Mouse (Mus musculus) cerebellum, adult 2 months (tissue): ENCODE results near the gene 2310011J03Rik.

Experiments
- CTCF ChIP-seq: fragments of 200-500 bp; IDR thresholded peaks from 2 replicates; pipeline ENCODE4 v1.5.1; 2011; ENCODE audit warnings: low read depth, mild to moderate bottlenecking, control low read depth, low read length, moderate library complexity, borderline replicate concordance; ENCODE audit not compliant: insufficient read depth
- POLR2A ChIP-seq: fragments of 200-500 bp; IDR thresholded peaks from 2 replicates; pipeline ENCODE4 v1.6.1; 2011; ENCODE audit warnings: low read length, control low read depth, borderline replicate concordance; ENCODE audit not compliant: insufficient read depth

DNA sequence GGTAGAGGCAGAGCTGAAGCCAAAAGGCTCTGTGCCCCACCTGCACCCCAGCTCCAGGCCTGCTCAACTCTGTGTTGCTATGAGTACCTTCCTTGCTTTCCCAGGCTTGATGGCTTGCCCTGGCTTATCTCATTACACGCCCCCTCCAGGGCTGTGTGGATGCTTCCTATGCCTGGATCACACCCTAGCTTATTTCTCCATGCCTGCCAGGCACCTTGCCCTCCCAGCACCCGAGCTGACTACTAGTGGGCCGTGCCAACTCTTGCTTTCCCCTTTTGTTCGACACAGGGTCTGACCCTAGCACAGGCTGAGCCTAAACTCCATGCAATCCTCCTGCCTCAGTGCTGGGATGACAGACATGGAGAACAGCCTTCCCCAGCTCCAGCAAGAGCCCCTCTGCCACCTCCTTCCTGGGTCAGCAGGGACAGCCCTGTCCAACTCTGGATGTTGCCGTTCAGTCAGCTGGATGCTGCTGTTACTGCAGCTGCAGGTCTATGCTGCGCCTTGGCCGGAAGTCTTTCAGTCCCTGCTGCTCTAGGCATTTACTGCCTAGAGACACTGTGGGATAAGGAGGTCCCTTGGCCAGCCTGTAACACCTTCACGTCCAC lies 22.7 kb downstream of the 2310011J03Rik start:
- no peak for TF ChIP-seq CTCF
- TF ChIP-seq POLR2A = no peak
